Mouse (Mus musculus): ENCODE results near the gene Nfkbib. TPM values are rescaled to one million over a fixed set of nuclear protein-coding genes. Genes with fewer than 3 reads are reported as not detected.

Nfkbib gene
- total RNA-seq, 2 experiments from 2014 or later, result 39.3 to 39.6 TPM

GRCm38 (mm10) chr7:28780067-28780658 lies 12.9 kb upstream of the Nfkbib start:
- intact Hi-C loops (cut with DNase I), result loop anchor here (10.0 kb wide), 1 partner anchor 255 kb away; no protein-coding TSS in a partner anchor
- DNase-seq (ENCODE audit: low spot score in 2 of 2), result peak; percentile 94

- intact Hi-C loops (cut with DNase I), result no loop called here
- DNase-seq (ENCODE audit: low spot score in 2 of 2), result no peak
Observed at GRCm38 (mm10) chr7:28778825-28779224, 11.5 kb upstream of the Nfkbib start.

GRCm38 (mm10) chr7:28775129-28775528 lies 7.8 kb upstream of the Nfkbib start:
- intact Hi-C loops (cut with DNase I), result no loop called here
- DNase-seq (ENCODE audit: low spot score in 2 of 2), result no peak

GRCm38 (mm10) chr7:28774164-28774563 lies 6.9 kb upstream of the Nfkbib start:
- no peak for DNase-seq (ENCODE audit: low spot score in 2 of 2)
- intact Hi-C loops (cut with DNase I), result no loop called here

GRCm38 (mm10) chr7:28773163-28773562 lies 5.9 kb upstream of the Nfkbib start:
- intact Hi-C loops (cut with DNase I), result no loop called here
- DNase-seq (ENCODE audit: low spot score in 2 of 2), result no peak

GRCm38 (mm10) chr7:28771867-28772266 lies 4.6 kb upstream of the Nfkbib start:
- DNase-seq (ENCODE audit: low spot score in 2 of 2), result no peak
- intact Hi-C loops (cut with DNase I), result no loop called here

- intact Hi-C loops (cut with DNase I), result no loop called here
- DNase-seq (ENCODE audit: low spot score in 2 of 2), result no peak
Observed at GRCm38 (mm10) chr7:28770309-28770708, 3.0 kb upstream of the Nfkbib start.

GRCm38 (mm10) chr7:28769414-28769958 lies 2.2 kb upstream of the Nfkbib start:
- no peak for DNase-seq (ENCODE audit: low spot score in 2 of 2)
- intact Hi-C loops (cut with DNase I), result no loop called here

GRCm38 (mm10) chr7:28766910-28767309 lies 402 bp downstream of the Nfkbib start:
- DNase-seq (ENCODE audit: low spot score in 2 of 2), result no peak
- intact Hi-C loops (cut with DNase I), result no loop called here

GRCm38 (mm10) chr7:28766173-28766879 lies 986 bp downstream of the Nfkbib start, which contains the start of gene Sirt2:
Gene Sirt2 (plus strand): TSS chr7:28766735.
- intact Hi-C loops (cut with DNase I), result no loop called here
- peak; percentile 99 for DNase-seq (ENCODE audit: low spot score in 2 of 2)

- DNase-seq (ENCODE audit: low spot score in 2 of 2), result no peak
- intact Hi-C loops (cut with DNase I), result no loop called here
Observed at GRCm38 (mm10) chr7:28765211-28765610, 2.1 kb downstream of the Nfkbib start.

GRCm38 (mm10) chr7:28761907-28762306 lies 5.4 kb downstream of the Nfkbib start:
- intact Hi-C loops (cut with DNase I), result no loop called here
- DNase-seq (ENCODE audit: low spot score in 2 of 2), result no peak

GRCm38 (mm10) chr7:28758623-28759022 lies 8.7 kb downstream of the Nfkbib start:
- intact Hi-C loops (cut with DNase I), result no loop called here
- DNase-seq (ENCODE audit: low spot score in 2 of 2), result no peak

- intact Hi-C loops (cut with DNase I), result no loop called here
- DNase-seq (ENCODE audit: low spot score in 2 of 2), result no peak
Observed at GRCm38 (mm10) chr7:28756079-28756478, 11.2 kb downstream of the Nfkbib start, which contains the start of gene Ccer2. Gene Ccer2 (plus strand): TSS chr7:28756174.

GRCm38 (mm10) chr7:28749935-28750334 lies 17.4 kb downstream of the Nfkbib start:
- intact Hi-C loops (cut with DNase I), result no loop called here
- DNase-seq (ENCODE audit: low spot score in 2 of 2), result no peak

- peak; percentile 95 to 99 for DNase-seq (ENCODE audit: low spot score in 2 of 2)
- intact Hi-C loops (cut with DNase I), result no loop called here
Observed at GRCm38 (mm10) chr7:28741709-28742438, 25.4 kb downstream of the Nfkbib start, which contains the start of the genes Mrps12 and Sars2. Gene Mrps12 (minus strand): TSS chr7:28741820. Gene Sars2 (plus strand): TSS chr7:28741992.

GRCm38 (mm10) chr7:28741368-28741708 lies 26.0 kb downstream of the Nfkbib start:
- DNase-seq (ENCODE audit: low spot score in 2 of 2), result no peak
- intact Hi-C loops (cut with DNase I), result no loop called here

GRCm38 (mm10) chr7:28740949-28741348 lies 26.4 kb downstream of the Nfkbib start:
- DNase-seq (ENCODE audit: low spot score in 2 of 2), result no peak
- intact Hi-C loops (cut with DNase I), result no loop called here

- intact Hi-C loops (cut with DNase I), result no loop called here
- DNase-seq (ENCODE audit: low spot score in 2 of 2), result no peak
Observed at GRCm38 (mm10) chr7:28739829-28740228, 27.5 kb downstream of the Nfkbib start.

GRCm38 (mm10) chr7:28735701-28736100 lies 31.6 kb downstream of the Nfkbib start:
- DNase-seq (ENCODE audit: low spot score in 2 of 2), result no peak
- intact Hi-C loops (cut with DNase I), result no loop called here

Data from left cerebral cortex, postnatal 14 days (tissue).